Mouse (Mus musculus): ENCODE data around the gene Rae1.

Gene Rae1

DNA sequence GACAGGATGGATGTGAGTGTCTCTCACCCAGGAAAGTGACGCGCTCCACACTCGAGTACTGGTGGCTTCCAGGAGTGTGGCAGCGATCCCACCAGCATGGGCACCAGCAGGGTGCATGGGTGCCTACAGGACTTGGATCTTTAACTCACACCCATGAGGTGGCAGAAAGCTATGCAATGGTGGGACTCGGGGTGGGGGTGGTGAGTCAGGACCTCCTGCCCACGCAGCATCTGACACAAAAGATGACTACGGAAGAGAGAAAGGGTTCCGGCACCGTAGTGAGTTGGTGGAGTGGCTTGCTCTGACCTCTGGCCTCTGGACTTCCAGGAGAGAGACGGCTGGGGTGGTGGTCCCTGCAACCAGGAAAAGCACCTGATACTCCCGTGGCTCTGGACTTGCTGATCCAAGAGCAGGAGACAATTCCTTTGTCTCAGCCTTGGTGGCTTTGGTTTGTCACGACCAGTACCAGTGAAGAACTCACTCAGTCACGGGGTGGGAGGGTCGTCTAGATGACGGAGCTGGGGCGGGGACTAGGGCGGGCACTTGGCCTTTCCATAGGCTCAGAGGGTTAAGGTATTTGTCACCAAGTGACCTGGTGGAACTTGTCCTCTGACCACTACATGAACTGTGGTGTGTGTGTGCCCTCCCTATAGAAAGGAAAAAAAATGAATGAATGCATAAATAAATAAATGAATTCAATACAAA lies 48.3 kb downstream of the Rae1 start:
- in situ Hi-C loops (cut with MboI, MseI): no loop called here

DNA sequence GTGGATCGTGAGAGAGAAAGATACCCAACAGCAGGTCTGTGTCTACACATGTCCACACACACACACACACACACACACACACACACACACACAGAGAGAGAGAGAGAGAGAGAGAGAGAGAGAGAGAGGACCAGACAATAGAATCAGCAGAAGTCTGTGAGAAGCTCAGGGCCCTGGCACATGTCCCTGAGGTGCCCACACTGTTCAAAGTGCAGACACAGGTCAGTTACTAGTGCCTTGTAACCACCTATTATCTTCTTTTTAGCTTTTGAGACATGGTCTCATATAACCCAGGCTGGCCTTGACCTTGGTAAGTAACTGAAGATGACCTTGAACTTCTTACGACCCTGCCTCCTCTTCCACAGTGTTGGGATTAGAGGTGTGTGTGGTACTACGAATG lies 49.3 kb downstream of the Rae1 start:
- in situ Hi-C loops (cut with MboI, MseI): no loop called here

DNA sequence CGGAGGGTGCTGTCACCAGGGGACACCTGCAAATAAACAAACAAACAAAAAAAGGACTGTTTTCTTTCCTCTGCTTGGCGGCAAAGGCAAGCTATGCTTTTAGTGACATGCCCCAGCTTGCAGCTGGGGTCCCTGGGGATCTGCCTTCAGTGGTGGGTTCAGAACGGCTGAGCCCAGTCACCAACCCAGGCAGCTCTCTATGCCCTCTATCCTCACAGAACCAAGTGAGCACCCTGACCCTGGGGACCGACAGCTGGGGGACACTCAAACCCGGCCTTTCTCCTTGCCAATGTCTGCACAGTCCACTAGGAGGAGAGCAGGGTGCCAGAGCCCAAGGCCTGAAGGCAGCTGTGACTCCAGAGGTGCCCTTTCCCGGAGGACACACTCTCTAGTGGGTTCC lies 49.9 kb downstream of the Rae1 start:
- in situ Hi-C loops (cut with MboI, MseI): no loop called here

DNA sequence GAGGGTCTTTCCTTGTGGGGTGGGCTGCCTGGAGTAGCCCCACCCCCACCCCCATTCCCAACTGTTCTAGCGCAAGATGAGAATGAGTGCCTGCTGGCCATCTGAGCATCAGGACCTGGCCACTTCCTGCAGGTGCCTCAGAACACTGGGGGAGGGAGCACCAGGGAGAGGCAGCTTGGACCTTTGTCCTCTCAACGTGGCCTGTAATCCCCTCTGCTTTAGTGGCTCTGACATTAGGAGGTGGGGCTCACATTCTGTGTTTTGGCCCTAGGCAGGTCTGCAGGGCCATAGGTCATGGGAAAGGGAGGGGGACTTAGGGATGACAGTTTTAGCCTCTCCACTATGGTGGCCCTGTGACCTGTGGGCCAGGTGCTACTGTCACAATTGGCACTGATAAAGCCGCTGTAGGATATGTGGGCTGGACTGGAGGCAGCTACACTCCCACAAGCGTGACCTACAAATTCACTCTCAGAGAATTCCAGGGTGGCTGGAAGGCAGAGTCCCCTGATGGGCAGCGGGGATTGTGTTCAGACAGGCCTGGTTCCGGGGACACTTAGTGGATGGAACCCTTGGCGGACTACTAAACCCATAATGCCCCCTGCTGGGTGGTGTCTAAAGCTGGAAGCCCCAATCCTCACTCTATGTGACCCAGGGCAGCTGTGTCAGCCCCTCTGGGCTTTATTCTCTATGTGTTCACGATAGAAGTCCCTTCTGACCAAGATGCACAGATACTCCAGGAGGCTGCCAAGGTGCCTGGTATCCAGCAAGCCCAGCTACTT lies 50.9 kb downstream of the Rae1 start:
- in situ Hi-C loops (cut with MboI, MseI): no loop called here

DNA sequence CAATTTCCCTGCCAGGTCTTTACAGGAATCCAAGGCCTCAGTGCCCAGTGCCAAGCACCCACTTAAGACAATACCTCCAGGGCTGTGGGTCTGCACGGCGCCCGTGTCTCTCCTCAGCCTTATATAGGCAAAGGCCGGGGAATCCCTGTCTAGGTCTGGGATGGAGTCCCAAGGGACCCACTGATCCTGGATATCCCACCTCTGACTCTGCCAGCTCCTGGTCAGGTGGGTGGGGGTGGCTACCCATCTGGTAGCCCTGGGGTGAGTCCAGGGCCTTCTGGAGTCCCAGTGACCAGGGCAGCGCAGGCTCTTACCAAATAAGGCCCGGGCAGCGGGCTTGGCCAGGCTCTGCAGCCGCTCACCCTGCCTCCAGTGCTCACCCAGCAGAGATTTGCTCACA lies 53.0 kb downstream of the Rae1 start:
- in situ Hi-C loops (cut with MboI, MseI): no loop called here

DNA sequence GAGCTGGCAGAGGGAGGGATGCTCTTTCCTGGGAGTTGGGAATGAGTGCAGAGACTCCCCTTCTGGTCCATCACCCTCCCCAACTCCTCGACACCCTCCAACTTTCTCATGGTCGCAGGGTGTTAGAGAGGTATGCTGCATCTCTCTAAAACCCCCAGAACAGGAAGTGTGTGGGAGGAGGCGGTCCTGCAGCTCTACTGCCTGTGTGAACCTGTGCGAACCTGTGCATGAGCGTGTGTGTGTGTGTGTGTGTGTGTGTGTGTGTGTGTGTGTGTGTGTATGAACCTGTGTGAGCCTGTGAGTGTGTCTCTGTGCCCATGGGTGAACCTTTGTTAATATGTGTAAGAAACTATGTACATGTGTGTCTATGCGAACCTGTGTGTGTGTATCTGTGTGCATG lies 53.9 kb downstream of the Rae1 start:
- in situ Hi-C loops (cut with MboI, MseI): no loop called here

DNA sequence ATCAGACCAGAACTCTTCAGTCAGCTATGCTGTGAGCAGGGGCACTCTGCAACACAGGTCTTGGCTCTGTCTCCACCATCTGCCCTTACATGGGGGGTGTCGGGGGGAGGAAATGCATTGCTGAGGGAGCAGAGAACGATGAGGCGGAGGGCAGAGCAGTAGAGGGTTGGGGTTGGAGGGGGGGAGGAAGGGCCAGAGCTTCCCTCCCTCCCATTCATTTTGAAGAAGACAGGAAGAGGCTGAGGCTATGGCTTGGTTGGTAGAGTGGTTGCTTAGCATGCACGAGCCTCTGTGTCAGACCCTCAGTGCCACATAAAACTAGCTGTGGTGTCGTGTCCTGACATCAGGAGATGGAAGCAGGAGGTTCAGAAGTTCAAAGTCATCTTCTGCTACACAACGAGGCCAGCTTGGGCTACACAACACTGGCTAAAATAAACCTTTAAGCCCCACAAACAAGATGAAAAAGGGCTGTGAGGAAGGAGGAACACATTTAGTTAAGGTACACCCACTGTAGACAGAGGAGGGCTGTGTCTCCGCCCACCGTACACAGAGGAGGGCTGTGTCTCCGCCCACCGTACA lies 56.5 kb downstream of the Rae1 start:
- in situ Hi-C loops (cut with MboI, MseI): no loop called here

DNA sequence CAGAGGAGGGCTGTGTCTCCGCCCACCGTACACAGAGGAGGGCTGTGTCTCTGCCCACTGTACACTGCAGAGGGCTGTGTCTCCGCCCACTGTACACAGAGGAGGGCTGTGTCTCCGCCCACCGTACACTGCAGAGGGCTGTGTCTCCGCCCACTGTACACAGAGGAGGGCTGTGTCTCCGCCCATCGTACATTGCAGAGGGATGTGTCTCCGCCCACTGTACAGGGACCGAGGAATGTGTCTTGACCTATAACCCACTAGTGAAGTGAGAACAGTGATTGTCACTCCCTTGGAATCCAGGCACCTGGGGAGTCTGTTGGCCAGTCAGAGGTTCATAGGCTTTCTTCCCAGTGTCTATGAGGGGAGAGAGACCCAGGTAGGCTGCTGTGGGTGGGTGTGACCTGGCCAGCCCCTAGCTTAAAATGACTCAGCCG lies 57.0 kb downstream of the Rae1 start:
- in situ Hi-C loops (cut with MboI, MseI): no loop called here

DNA sequence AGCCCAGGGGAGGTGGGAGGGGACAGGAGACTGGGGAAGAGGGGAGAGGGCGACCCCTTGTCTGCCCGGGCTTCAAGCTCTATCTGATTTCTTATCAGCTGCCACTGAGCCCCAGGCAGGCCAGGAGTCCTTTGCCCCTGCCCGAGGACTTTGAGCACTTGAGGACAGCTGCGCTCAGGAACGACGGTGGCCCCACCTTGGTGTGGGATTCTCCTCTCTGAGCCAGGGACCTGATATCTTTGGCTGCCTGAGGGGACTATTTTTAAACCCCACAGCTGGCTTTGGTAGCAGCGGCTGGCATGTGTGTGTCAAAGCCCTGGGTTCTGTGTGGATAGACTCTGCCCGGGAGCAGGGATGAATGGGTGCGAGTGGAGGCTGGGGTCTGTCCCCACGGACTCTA lies 57.7 kb downstream of the Rae1 start:
- in situ Hi-C loops (cut with MboI, MseI): no loop called here

DNA sequence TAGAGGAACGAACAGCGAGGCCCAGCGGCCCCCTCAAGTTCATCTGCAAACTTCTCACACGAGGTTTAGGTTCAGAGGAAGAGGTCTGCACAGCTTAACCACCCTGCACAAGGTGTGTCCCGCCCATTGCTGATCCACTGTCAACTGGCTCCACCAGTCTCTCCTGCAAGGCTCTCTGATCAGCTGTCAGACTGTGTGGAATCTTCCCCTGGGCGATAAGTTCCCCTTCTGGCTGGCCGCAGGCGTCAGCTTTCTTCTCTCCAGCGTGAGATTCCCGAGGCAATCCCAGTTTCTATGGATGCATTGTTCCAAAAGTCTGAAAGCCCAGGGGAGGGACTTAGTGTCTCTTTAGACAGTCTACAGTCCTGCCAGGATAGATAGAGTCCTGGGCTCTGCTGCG lies 58.3 kb downstream of the Rae1 start:
- in situ Hi-C loops (cut with MboI, MseI): no loop called here

DNA sequence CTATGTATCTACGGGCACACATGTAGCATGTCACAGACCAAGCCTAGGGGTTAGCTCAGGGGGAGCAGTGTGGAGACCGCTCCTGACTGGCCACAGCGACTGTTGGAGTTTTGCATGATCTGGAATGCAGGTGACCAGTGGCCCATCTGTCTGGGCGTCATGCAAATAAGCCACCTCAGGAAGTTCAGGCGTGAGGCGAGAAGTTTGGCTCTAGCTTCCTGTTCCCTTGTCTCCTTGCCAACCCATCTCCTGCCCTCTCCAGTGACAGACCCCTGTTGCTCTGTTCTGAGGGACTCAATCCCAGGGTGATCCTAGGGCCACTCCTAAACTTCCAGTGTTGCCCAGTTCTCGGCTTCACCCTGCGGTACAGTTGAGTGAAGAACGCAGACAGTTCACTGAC lies 60.5 kb downstream of the Rae1 start:
- in situ Hi-C loops (cut with MboI, MseI): no loop called here

DNA sequence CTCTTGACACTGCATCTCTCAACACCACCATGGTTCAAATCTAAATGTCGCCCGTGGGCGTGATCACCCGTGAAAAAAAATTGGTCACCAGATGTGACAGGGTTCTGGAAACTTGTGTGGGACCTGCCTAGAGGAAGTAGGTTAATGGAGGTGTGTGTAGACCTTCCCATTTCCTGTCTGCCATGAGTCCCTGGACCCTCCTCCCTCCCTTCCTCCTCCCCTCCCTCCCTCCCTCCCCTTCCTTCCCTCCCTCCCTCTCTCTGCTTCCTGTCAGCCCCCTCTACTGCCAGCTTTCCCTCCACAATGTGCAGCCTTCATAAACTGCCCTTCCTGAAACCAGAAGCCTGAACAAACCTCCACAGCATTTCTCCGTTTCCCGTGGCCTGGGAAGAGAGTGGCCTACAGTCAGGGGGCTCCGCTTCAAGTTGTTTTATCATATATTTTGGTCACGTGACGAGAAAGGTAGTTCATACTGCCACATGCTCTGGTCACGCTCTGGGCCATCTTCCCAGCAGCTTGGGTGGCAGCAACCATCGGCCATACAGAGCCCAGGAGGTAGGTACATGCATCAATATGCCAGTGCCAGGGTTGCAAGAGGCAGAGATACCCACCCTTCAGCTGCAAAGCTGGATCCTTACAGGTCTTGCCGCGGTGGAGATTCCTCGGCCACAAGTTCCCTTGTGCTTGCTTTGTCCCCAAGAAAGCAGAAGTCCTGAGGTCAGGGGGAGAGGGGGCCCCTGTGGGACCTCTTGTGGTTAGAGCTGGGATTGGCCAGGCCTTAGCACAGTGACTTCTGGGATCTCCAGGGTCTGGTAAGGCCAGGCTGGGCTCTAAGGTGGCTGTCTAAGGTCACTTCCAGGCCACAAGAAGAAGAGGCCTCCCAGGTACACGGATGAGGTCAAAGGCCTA lies 61.8 kb downstream of the Rae1 start:
- in situ Hi-C loops (cut with MboI, MseI): no loop called here

DNA sequence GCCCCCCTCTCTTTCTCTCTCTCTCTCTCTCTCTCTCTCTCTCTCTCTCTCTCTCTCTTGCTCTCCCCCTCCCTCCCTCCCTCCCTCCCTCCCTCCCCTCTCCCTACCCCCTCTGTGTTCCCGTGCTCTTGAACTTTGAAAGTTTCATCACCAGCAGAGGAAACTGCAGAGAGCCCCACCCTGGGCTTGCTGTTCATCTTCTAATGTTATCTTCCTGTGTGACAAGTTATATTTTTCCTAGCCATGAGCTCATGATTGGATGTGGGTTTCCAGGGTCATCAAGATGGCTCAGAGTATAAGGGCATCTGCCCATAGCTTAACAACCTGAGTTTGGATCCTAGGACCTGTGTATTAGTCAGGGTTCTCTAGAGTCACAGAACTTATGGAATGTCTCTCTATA lies 63.3 kb downstream of the Rae1 start:
- in situ Hi-C loops (cut with MboI, MseI): no loop called here

DNA sequence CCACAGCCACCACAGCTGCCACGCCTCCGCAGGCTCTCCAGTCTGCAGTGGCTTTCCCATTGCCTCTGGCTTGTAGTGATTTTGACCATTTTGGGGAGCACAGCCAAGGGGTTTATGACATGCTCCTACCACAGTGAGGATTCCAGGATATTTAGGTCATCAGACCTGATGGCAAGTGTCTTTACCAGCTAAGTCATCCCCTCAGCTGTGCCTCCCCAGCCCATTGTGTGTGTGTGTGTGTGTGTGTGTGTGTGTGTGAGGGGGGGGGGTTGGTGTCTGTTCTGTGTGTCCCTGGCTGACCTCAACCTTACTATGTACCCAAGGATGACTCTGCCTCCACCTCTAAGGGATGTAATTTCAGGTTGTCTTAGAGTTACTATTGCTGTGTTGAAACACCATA lies 64.9 kb downstream of the Rae1 start:
- in situ Hi-C loops (cut with MboI, MseI): no loop called here

Data from regulatory T cell (primary cell).